Mouse (Mus musculus): ENCODE measurements around the gene Angptl8.

GRCm38 (mm10) chr9:21845381-21846080, 10.2 kb downstream of the Angptl8 start:
- TF ChIP-seq CTCF (IDR thresholded peaks at IDR 0.05; ENCODE audit: borderline replicate concordance, insufficient read depth, low read depth, low read length): no peak
- no peak for TF ChIP-seq POLR2A (IDR thresholded peaks at IDR 0.05; ENCODE audit: borderline replicate concordance, insufficient read depth, low read length)

Measured in cerebellum, adult 2 months (tissue).